In the genomic region with DNA sequence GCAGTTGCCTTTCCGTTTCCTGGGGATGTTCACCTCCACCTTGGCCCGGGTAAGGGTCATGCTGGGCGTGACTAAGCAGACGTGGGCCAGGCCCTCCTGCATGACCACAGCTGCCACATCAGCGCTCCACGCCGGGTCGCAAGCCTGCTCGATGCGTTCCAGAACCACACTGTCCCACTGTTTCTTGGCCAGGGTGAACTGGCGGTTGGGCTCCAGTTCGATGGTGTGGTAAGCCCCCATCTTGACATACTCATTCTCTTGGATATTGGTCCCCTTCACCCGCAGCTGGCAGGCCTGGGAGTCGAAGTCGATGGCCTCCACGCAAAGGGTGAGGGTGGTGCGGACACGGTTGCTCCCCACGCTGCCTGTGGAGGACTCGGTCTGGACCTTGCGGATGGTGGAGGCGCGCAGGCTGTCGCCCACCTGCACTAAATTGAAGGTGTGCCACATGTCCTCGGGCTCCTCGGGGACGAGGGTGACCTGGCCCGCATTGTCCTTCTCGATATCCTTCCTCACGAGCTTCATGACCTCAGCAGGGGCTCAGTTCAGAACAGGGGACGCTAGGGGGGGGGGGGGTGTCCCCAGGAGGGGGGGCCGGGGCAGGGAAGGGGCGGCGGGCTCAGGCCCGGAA, we compare ENCODE assay signal across 8 mouse cellular contexts. TPM values are rescaled to one million over a fixed set of nuclear protein-coding genes. Genes with fewer than 3 reads are reported as not detected.
DNase-seq lines count a peak whose midpoint lies in the region; ATAC-seq and TF ChIP-seq lines count a peak whose summit lies in the region.

No protein-coding gene starts in this region.

- no peak for TF ChIP-seq CTCF in stomach, postnatal 0 days (IDR thresholded peaks at IDR 0.05; ENCODE audit: low read depth)

- peak; percentile 11 for ATAC-seq in activated CD4-positive, CD25-positive, alpha-beta regulatory T cell, adult 4 months
- peak; percentile 59 for ATAC-seq in intestine, embryonic 16.5 days
- peak; percentile 64 for ATAC-seq in limb, embryonic 12.5 days (ENCODE audit: insufficient number of reproducible peaks, insufficient read depth, low FRiP score, low TSS enrichment, low read depth)
- peak; percentile 86 for ATAC-seq in midbrain, embryonic 15.5 days (replicated peaks)
- ATAC-seq in stomach, postnatal 0 days (ENCODE audit: low FRiP score, low TSS enrichment): peak; percentile 55

- peak overlapping the region; percentile 68 for H3K4me3 ChIP-seq in intestine, embryonic 16.5 days (ENCODE audit: low read length)
- peak overlapping the region; percentile 71 for H3K4me3 ChIP-seq in limb, embryonic 12.5 days (replicated peaks)
- peak overlapping the region; percentile 63 for H3K4me3 ChIP-seq in midbrain, embryonic 15.5 days
- peak overlapping the region; percentile 62 for H3K4me3 ChIP-seq in stomach, postnatal 0 days (ENCODE audit: low read depth, low read length)

- no peak for TF ChIP-seq EP300 in stomach, postnatal 0 days (optimal IDR thresholded peaks at IDR 0.05)

- H3K27ac ChIP-seq in intestine, embryonic 16.5 days (ENCODE audit: low read length): peak overlapping the region; percentile 94
- peak overlapping the region; percentile 91 for H3K27ac ChIP-seq in limb, embryonic 12.5 days
- peak overlapping the region; percentile 59; the same call in 1 of the 2 replicates for H3K27ac ChIP-seq in midbrain, embryonic 15.5 days
- peak overlapping the region; percentile 89 for H3K27ac ChIP-seq in stomach, postnatal 0 days (replicated peaks)

- H3K9ac ChIP-seq in intestine, embryonic 16.5 days (ENCODE audit: low read depth, low read length): peak overlapping the region; percentile 82
- H3K9ac ChIP-seq in limb, embryonic 12.5 days (replicated peaks): peak overlapping the region; percentile 81
- peak overlapping the region; percentile 78 for H3K9ac ChIP-seq in midbrain, embryonic 15.5 days
- peak overlapping the region; percentile 76 for H3K9ac ChIP-seq in stomach, postnatal 0 days (ENCODE audit: low read length)

- H3K4me2 ChIP-seq in intestine, embryonic 16.5 days (ENCODE audit: low read depth, low read length): peak overlapping the region; percentile 95
- H3K4me2 ChIP-seq in limb, embryonic 12.5 days: peak overlapping the region; percentile 92
- H3K4me2 ChIP-seq in midbrain, embryonic 15.5 days: peak overlapping the region; percentile 91
- peak overlapping the region; percentile 91 for H3K4me2 ChIP-seq in stomach, postnatal 0 days (replicated peaks; ENCODE audit: low read depth)

- WGBS in intestine, embryonic 16.5 days: 6% methylated on average over 32 of the region's 35 CpGs
- WGBS in limb, embryonic 12.5 days: 8% methylated on average over 33 of the region's 35 CpGs
- WGBS in midbrain, embryonic 15.5 days: 10% methylated on average over 30 of the region's 35 CpGs
- WGBS in stomach, postnatal 0 days: 6% methylated on average over 32 of the region's 35 CpGs

- H3K9me3 ChIP-seq in intestine, embryonic 16.5 days (ENCODE audit: control insufficient read depth, low read length): no peaks in the 10 kb centered on the region
- H3K9me3 ChIP-seq in limb, embryonic 12.5 days: no peaks in the 10 kb centered on the region
- H3K9me3 ChIP-seq in midbrain, embryonic 15.5 days: no peaks in the 10 kb centered on the region
- no peaks in the 10 kb centered on the region for H3K9me3 ChIP-seq in stomach, postnatal 0 days (ENCODE audit: control insufficient read depth, low read length)

- H3K36me3 ChIP-seq in intestine, embryonic 16.5 days (ENCODE audit: control insufficient read depth, insufficient read depth, low read length): peaks cover 6% of the 10 kb centered on the region
- peaks cover 29% of the 10 kb centered on the region for H3K36me3 ChIP-seq in limb, embryonic 12.5 days
- peaks cover 9% of the 10 kb centered on the region for H3K36me3 ChIP-seq in midbrain, embryonic 15.5 days (replicated peaks)
- H3K36me3 ChIP-seq in stomach, postnatal 0 days (ENCODE audit: control insufficient read depth, insufficient read depth, low read length): peaks cover 3% of the 10 kb centered on the region; the same call in 1 of the 2 replicates

- H3K4me1 ChIP-seq in intestine, embryonic 16.5 days (ENCODE audit: control insufficient read depth, insufficient read depth, low read length): peaks cover 26% of the 10 kb centered on the region
- peaks cover 20% of the 10 kb centered on the region; the same call in 1 of the 2 replicates for H3K4me1 ChIP-seq in limb, embryonic 12.5 days (replicated peaks)
- peaks cover 18% of the 10 kb centered on the region for H3K4me1 ChIP-seq in midbrain, embryonic 15.5 days
- no peaks in the 10 kb centered on the region; the same call in 1 of the 2 replicates for H3K4me1 ChIP-seq in stomach, postnatal 0 days (replicated peaks; ENCODE audit: control insufficient read depth, insufficient read depth)

- DNase-seq in B cell, adult 2 months: peak; percentile 40 to 47
- peak; percentile 23 for DNase-seq in embryo, embryonic 10.5 days (ENCODE audit: low spot score)
- DNase-seq in gastrocnemius, postnatal 4 days (ENCODE audit: low spot score in 2 of 2): peak; percentile 19 to 26
- DNase-seq in stomach, postnatal 0 days (ENCODE audit: low spot score): peak; percentile 58

- H3K27me3 ChIP-seq in intestine, embryonic 16.5 days (replicated peaks; ENCODE audit: control insufficient read depth, insufficient read depth, low read length): no peaks in the 10 kb centered on the region
- no peaks in the 10 kb centered on the region for H3K27me3 ChIP-seq in limb, embryonic 12.5 days
- 0 out of 2 replicates have a peak, but pooled peaks cover 2% of the 10 kb centered on the region for H3K27me3 ChIP-seq in midbrain, embryonic 15.5 days (replicated peaks)
- H3K27me3 ChIP-seq in stomach, postnatal 0 days (ENCODE audit: control insufficient read depth, insufficient read depth, low read length): no peaks in the 10 kb centered on the region

RNA-seq across cellular contexts. Expression of a gene that starts 0.5 kb away (rescaled TPM):
- polyA plus RNA-seq in activated CD4-positive, CD25-positive, alpha-beta regulatory T cell, adult 4 months (2017; shearing (Covaris generic)): 1 to 10 TPM; 2.6 to 2.8 TPM
- 10 to 100 TPM; 17.4 to 21.9 TPM for total RNA-seq in gastrocnemius, postnatal 4 days (2021)
- polyA plus RNA-seq in intestine, embryonic 16.5 days (2015; fragmentation: Nextera tagmentation; extraction: Ambion mirVana): 5.4 and 5.7 TPM in 2 replicates
- polyA plus RNA-seq in limb, embryonic 12.5 days (2016; fragmentation: Nextera tagmentation; extraction: Ambion mirVana): 5.0 and 5.2 TPM in 2 replicates
- polyA plus RNA-seq in midbrain, embryonic 15.5 days (2015; fragmentation: Nextera tagmentation; extraction: Ambion mirVana): 4.1 and 4.7 TPM in 2 replicates
- 4.9 and 5.5 TPM in 2 replicates for polyA plus RNA-seq in stomach, postnatal 0 days (2015; fragmentation: Nextera tagmentation; extraction: Ambion mirVana)

RNA-seq across cellular contexts. Expression of a gene that starts 12.2 kb away (rescaled TPM):
- polyA plus RNA-seq in activated CD4-positive, CD25-positive, alpha-beta regulatory T cell, adult 4 months (2017; shearing (Covaris generic)): under 1 TPM in 1 of 2 experiments, not detected in 1; 0.60 TPM
- 1 to 10 TPM; 7.2 to 7.5 TPM for total RNA-seq in gastrocnemius, postnatal 4 days (2021)
- 5.5 and 5.9 TPM in 2 replicates for polyA plus RNA-seq in intestine, embryonic 16.5 days (2015; fragmentation: Nextera tagmentation; extraction: Ambion mirVana)
- polyA plus RNA-seq in limb, embryonic 12.5 days (2016; fragmentation: Nextera tagmentation; extraction: Ambion mirVana): 2.1 and 2.8 TPM in 2 replicates
- 2.2 and 2.7 TPM in 2 replicates for polyA plus RNA-seq in midbrain, embryonic 15.5 days (2015; fragmentation: Nextera tagmentation; extraction: Ambion mirVana)
- polyA plus RNA-seq in stomach, postnatal 0 days (2015; fragmentation: Nextera tagmentation; extraction: Ambion mirVana): 7.7 and 9.4 TPM in 2 replicates

RNA-seq across cellular contexts. Expression of a gene that starts 12.3 kb away (rescaled TPM):
- under 1 TPM; 0.68 to 0.87 TPM for polyA plus RNA-seq in activated CD4-positive, CD25-positive, alpha-beta regulatory T cell, adult 4 months (2017; shearing (Covaris generic))
- total RNA-seq in gastrocnemius, postnatal 4 days (2021): 10 to 100 TPM; 37.7 to 40.4 TPM
- polyA plus RNA-seq in intestine, embryonic 16.5 days (2015; fragmentation: Nextera tagmentation; extraction: Ambion mirVana): 15.4 and 18.6 TPM in 2 replicates
- 3.5 and 4.1 TPM in 2 replicates for polyA plus RNA-seq in limb, embryonic 12.5 days (2016; fragmentation: Nextera tagmentation; extraction: Ambion mirVana)
- 7.2 and 7.6 TPM in 2 replicates for polyA plus RNA-seq in midbrain, embryonic 15.5 days (2015; fragmentation: Nextera tagmentation; extraction: Ambion mirVana)
- 14.6 and 18.4 TPM in 2 replicates for polyA plus RNA-seq in stomach, postnatal 0 days (2015; fragmentation: Nextera tagmentation; extraction: Ambion mirVana)

Comparison
In these comparisons a context has a peak if more than half of its experiments do, and no peak if none do; other contexts are left out.
1. Peak in every context shown above with its lines: DNase-seq, ATAC-seq, H3K4me3 ChIP-seq and H3K27ac ChIP-seq.
2. ATAC-seq: peak in every context shown above with its lines; median percentile 86 in midbrain, embryonic 15.5 days; 64 in limb, embryonic 12.5 days; 59 in intestine, embryonic 16.5 days; 55 in stomach, postnatal 0 days; 11 in activated CD4-positive, CD25-positive, alpha-beta regulatory T cell, adult 4 months.